Mouse (Mus musculus) spleen, adult 18-20 months (tissue): ENCODE results near the gene Olfr588-ps1.
"Not testable (repeated sequence)": the region's sequence is repeated elsewhere in the genome, so short reads cannot be mapped to it uniquely, and the experiment has no call there.

Source experiments
- DNase-seq, 2 experiments: peaks; one replicate each; pipeline ENCODE4 v3.0.0; 2022; ENCODE audit warnings: mixed read lengths in 2 of 2

The Olfr588-ps1 gene

DNA sequence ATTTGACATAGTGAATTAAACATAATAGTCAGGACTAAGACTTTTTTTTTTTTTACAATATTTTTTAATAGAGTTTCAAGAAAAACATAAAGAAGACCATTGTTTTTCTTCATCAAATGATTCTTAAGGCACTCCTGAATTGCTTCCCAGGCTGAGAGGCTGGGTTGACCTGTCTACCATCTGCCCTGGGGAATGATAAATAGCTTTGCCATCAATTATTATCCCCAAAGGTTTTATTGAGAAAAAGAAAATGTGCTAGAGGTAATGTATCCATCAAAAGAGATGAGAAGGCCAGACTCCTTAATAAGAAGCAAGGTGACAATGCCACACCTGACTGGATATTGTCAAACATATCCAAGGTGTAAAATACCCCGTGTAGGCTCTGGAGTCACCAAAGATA is at the start of gene Olfr588-ps1:
Olfr588-ps1 (plus strand) TSS at position 301 of the 400 bp plus-strand sequence.
- no peak for DNase-seq

GRCm38 (mm10) chr7:103097420-103097819 is 43.3 kb upstream of the Olfr588-ps1 start, which contains the start of gene Olfr585:
Gene Olfr585, plus strand, starts transcription at chr7:103097720.
- DNase-seq: no peak

GRCm38 (mm10) chr7:103119406-103119805 is 21.3 kb upstream of the Olfr588-ps1 start:
- DNase-seq: no peak

DNA sequence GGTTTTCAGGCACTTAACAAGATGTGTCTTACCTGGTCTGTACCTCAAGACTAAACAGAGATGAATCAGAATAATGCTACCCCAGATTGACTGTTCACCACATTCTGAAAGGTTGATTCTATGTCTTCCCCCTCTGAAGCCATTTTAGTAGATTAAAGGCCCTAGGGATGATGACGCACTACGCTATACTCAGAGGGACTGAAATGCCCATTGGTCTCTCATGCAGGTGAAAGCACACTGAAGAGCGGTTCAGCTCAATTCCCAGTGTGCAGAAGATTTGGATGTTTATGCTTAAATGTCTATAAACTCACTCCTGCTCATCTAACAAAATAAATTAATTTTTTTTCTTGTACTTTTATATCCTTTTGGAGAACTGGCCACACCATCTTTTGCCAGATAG is 15.1 kb upstream of the Olfr588-ps1 start, which contains the start of gene Olfr586:
Olfr586 (minus strand) TSS at position 101 of the 400 bp plus-strand sequence.
- DNase-seq: no peak

- no peak for DNase-seq
Observed at GRCm38 (mm10) chr7:103156256-103156655, 15.6 kb downstream of the Olfr588-ps1 start, which contains the start of gene Olfr589. Gene Olfr589, minus strand, starts transcription at chr7:103156356.

DNA sequence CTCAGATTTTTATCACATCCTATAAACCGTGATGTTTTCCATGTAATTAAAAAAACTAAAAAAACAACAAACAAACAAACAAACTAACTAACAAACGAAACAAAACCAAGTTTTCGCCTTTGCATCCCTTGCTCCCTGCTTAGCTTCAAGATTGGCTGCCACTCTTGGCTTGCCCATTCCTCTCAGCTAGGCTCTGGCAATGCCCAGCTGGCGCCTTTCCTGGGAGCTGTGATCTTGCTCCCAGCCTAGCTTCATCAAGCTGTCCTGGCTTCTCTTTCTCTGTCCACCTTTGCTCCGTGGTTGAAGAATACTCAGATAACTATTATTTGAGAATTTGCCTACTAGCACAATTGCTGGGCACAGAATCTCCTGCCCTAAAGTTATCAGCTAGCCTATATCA is 29.0 kb downstream of the Olfr588-ps1 start:
- DNase-seq: no peak

- no peak for DNase-seq
Observed at GRCm38 (mm10) chr7:103178240-103178639, 37.6 kb downstream of the Olfr588-ps1 start, which contains the start of gene Olfr591. Gene Olfr591, minus strand, starts transcription at chr7:103178340.

- not testable (repeated sequence) for DNase-seq
Observed at GRCm38 (mm10) chr7:103184503-103184902, 43.8 kb downstream of the Olfr588-ps1 start, which contains the start of gene Olfr592. Gene Olfr592, plus strand, starts transcription at chr7:103184803.
